Mouse (Mus musculus): Measurements from ENCODE around the gene Map3k20. TPM values are rescaled to one million over a fixed set of nuclear protein-coding genes. Genes with fewer than 3 reads are reported as not detected.
A peak's percentile ranks its signal among the peaks of the same experiment; 100 is the strongest.

Map3k20 gene
- polyA plus RNA-seq (2012; rRNA removed) = 5.3 and 6.0 TPM in 2 replicates

DNA sequence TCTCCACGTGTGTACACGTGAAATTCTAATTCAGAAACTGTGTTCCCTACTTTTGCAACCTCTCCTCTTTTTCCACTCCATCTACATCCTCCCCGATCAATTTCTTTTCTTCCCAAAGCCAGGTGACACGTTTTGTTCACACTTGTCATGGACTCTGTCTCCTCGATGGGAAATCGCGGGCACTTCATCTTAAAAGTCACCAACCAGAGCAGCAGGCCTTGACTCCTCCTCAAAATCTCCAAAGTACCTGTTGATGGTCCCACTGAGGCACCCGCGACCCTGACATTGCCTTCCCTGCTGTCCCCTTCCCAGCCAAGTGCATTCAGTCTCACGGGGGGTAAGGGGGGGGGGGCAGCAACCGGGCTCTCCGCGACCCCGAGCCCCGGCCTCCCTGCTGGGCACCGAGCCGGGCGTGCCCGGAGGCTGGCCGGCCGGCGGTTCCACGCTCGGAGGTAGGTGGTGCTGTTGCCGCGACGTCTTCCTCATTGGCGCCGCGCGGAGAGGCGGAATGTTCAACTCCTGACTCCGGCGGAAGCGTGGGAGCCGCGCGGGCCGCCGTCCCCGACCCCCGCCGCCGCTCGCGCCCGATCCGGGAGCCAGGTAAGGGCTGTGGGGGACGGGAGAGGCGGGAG lies at the start of gene Map3k20:
TSS of gene Map3k20 (plus strand) at position 382 of the 632 bp plus-strand sequence.
- TF ChIP-seq POLR2A (IDR thresholded peaks at IDR 0.05; ENCODE audit: low read depth, low read length) (no peak; the same call in 1 of the 2 replicates), CTCF (IDR thresholded peaks at IDR 0.05; ENCODE audit: extremely low read depth, insufficient read length, insufficient replicate concordance, low read depth, low read length) (peak; percentile 22; the same call in 1 of the 2 replicates)
- Histone ChIP-seq H3K27me3 (ENCODE audit: control insufficient read depth, insufficient read depth, low read length) (0 out of 2 replicates have a peak, but pooled peaks cover 4% of the 10 kb centered on the region), H3K36me3 (ENCODE audit: control insufficient read depth, insufficient read depth, low read length) (no peaks in the 10 kb centered on the region), H3K4me1 (ENCODE audit: control insufficient read depth, insufficient read depth, insufficient read length, low read length) (peaks cover 10% of the 10 kb centered on the region), H3K27ac (ENCODE audit: insufficient read depth, low read depth, low read length) (peak within 1 kb of the TSS; percentile 41), H3K4me3 (ENCODE audit: low read depth, low read length) (peak within 1 kb of the TSS; percentile 99)
- 3% methylated on average over 45 of the region's 50 CpGs for WGBS

DNA sequence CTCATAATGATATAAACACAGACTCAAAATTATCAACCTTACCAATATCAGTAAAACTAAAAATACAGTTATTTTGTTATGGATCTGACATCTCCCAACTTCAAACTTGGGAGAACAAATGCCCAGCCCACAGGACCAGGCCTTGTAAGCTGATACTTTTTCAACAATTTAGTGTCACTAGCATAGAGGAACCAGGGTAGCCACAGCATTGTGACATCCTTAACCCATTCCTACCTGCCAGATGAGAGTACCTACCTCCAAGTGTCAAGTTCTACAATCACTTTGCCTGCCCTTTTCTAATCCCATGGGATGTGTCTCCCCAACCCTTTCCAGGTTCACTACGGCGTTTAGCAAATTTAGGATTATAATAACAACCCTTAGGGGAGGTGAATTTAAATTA lies 47.0 kb upstream of the Map3k20 start:
- Histone ChIP-seq H3K4me3 (ENCODE audit: low read depth, low read length) (no peak overlapping the region), H3K36me3 (ENCODE audit: control insufficient read depth, insufficient read depth, low read length) (no peaks in the 10 kb centered on the region), H3K27me3 (ENCODE audit: control insufficient read depth, insufficient read depth, low read length) (no peaks in the 10 kb centered on the region), H3K27ac (ENCODE audit: insufficient read depth, low read depth, low read length) (no peak overlapping the region), H3K4me1 (ENCODE audit: control insufficient read depth, insufficient read depth, insufficient read length, low read length) (peaks cover 7% of the 10 kb centered on the region; the same call in 1 of the 2 replicates)
- TF ChIP-seq CTCF (IDR thresholded peaks at IDR 0.05; ENCODE audit: extremely low read depth, insufficient read length, insufficient replicate concordance, low read depth, low read length) = no peak
- no peak for TF ChIP-seq POLR2A (IDR thresholded peaks at IDR 0.05; ENCODE audit: low read depth, low read length)
- WGBS = 93% methylated on average over 2 of the region's 2 CpGs

DNA sequence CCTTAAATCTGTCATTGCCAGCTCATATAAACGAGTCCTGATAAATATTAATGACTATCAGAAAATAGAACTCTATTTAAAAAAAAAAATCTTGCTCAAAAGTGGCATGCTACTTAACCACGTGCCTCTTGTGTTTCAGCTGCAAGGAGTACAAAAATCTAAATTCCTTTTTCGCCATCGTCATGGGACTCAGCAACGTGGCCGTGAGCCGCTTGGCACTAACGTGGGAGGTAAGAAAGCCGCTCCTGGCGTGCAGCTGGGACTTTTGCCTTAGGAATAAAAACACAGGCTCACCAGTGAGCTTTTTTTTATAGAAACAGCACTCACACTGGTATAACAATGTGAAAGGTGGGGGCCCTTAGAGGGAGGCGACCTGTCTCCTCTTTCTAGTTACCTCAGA lies 46.5 kb upstream of the Map3k20 start:
- 84% methylated on average over 11 of the region's 11 CpGs for WGBS

DNA sequence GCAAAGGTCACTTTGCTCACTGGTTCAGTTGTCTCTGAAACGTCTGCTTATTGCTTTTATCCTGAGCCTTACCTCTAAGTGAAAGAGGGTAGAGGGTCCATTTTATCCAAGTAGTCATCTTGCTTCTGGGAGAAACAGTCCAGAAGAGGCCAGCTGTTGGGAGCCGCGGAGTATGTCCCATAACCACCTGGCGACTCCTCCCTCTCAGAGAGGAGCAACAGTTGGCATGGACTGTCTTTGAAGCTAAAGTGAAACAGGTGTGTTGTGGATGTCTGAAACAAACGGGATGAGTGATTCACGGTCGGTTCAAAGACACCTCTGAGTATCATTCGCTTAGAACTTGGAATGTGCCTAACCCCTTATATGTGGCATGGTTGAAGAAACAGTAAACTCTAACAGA lies 46.0 kb upstream of the Map3k20 start:
- peaks cover 8% of the 10 kb centered on the region for H3K4me1 ChIP-seq (ENCODE audit: control insufficient read depth, insufficient read depth, insufficient read length, low read length)
- no peaks in the 10 kb centered on the region for H3K27me3 ChIP-seq (ENCODE audit: control insufficient read depth, insufficient read depth, low read length)
- no peak for TF ChIP-seq POLR2A (IDR thresholded peaks at IDR 0.05; ENCODE audit: low read depth, low read length)
- no peak for TF ChIP-seq CTCF (IDR thresholded peaks at IDR 0.05; ENCODE audit: extremely low read depth, insufficient read length, insufficient replicate concordance, low read depth, low read length)
- H3K36me3 ChIP-seq (ENCODE audit: control insufficient read depth, insufficient read depth, low read length) = no peaks in the 10 kb centered on the region
- H3K4me3 ChIP-seq (ENCODE audit: low read depth, low read length) = no peak overlapping the region
- no peak overlapping the region for H3K27ac ChIP-seq (ENCODE audit: insufficient read depth, low read depth, low read length)
- WGBS = 58% methylated on average over 8 of the region's 8 CpGs

More for the DNA sequence above, 46.5 kb upstream of the Map3k20 start:
- Histone ChIP-seq H3K4me1 (ENCODE audit: control insufficient read depth, insufficient read depth, insufficient read length, low read length) (peaks cover 8% of the 10 kb centered on the region; the same call in 1 of the 2 replicates), H3K27ac (ENCODE audit: insufficient read depth, low read depth, low read length) (no peak overlapping the region), H3K36me3 (ENCODE audit: control insufficient read depth, insufficient read depth, low read length) (no peaks in the 10 kb centered on the region), H3K27me3 (ENCODE audit: control insufficient read depth, insufficient read depth, low read length) (no peaks in the 10 kb centered on the region), H3K4me3 (ENCODE audit: low read depth, low read length) (no peak overlapping the region)
- TF ChIP-seq POLR2A (IDR thresholded peaks at IDR 0.05; ENCODE audit: low read depth, low read length) (no peak), CTCF (IDR thresholded peaks at IDR 0.05; ENCODE audit: extremely low read depth, insufficient read length, insufficient replicate concordance, low read depth, low read length) (no peak)

DNA sequence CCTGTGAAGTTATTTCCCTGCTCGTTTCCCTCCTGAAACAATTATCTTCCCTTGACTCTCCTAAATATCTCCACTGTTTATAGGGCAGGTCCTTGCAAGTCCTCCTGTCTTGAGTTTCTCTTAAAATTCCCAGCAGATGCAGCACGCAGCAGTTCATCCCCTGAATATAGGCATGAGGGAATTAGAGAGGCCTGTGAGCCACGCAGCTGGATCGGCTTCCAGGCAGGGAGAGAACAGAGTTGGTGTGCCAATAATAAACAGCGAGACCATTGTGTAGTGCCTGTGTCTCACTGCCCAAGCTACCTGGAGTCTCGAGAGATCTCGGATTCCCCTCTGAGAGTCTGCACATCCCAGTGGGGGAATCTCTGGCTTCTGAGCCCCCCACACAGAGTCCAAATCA lies 45.4 kb upstream of the Map3k20 start:
- Histone ChIP-seq H3K27ac (ENCODE audit: insufficient read depth, low read depth, low read length) (no peak overlapping the region), H3K27me3 (ENCODE audit: control insufficient read depth, insufficient read depth, low read length) (no peaks in the 10 kb centered on the region), H3K4me3 (ENCODE audit: low read depth, low read length) (no peak overlapping the region), H3K36me3 (ENCODE audit: control insufficient read depth, insufficient read depth, low read length) (no peaks in the 10 kb centered on the region), H3K4me1 (ENCODE audit: control insufficient read depth, insufficient read depth, insufficient read length, low read length) (peaks cover 8% of the 10 kb centered on the region)
- TF ChIP-seq POLR2A (IDR thresholded peaks at IDR 0.05; ENCODE audit: low read depth, low read length) (no peak), CTCF (IDR thresholded peaks at IDR 0.05; ENCODE audit: extremely low read depth, insufficient read length, insufficient replicate concordance, low read depth, low read length) (no peak)
- WGBS = 87% methylated on average over 7 of the region's 7 CpGs

DNA sequence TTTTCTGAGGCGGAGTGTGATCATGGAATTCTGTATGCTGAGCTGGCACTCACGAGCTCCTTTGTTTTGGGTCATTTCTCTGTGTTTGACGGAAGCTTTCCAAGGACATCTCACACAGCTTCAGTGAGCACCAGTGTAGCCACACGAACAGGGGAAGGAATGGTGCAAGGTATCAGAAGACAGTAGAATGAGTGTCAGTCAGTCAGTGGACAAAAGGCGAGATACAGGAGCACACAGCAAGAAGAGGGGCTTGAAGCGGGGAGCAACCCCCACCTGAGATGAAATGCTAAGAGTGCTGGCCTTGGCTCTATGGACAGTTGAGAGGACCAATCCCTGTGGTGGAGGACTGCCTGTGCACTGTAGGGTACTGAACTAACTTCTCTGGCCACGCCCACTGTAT lies 44.7 kb upstream of the Map3k20 start:
- no peaks in the 10 kb centered on the region for H3K36me3 ChIP-seq (ENCODE audit: control insufficient read depth, insufficient read depth, low read length)
- no peak overlapping the region for H3K4me3 ChIP-seq (ENCODE audit: low read depth, low read length)
- peaks cover 8% of the 10 kb centered on the region for H3K4me1 ChIP-seq (ENCODE audit: control insufficient read depth, insufficient read depth, insufficient read length, low read length)
- H3K27me3 ChIP-seq (ENCODE audit: control insufficient read depth, insufficient read depth, low read length) = no peaks in the 10 kb centered on the region
- no peak overlapping the region for H3K27ac ChIP-seq (ENCODE audit: insufficient read depth, low read depth, low read length)
- WGBS = 91% methylated on average over 7 of the region's 7 CpGs
- TF ChIP-seq CTCF (IDR thresholded peaks at IDR 0.05; ENCODE audit: extremely low read depth, insufficient read length, insufficient replicate concordance, low read depth, low read length) (no peak), POLR2A (IDR thresholded peaks at IDR 0.05; ENCODE audit: low read depth, low read length) (no peak)

DNA sequence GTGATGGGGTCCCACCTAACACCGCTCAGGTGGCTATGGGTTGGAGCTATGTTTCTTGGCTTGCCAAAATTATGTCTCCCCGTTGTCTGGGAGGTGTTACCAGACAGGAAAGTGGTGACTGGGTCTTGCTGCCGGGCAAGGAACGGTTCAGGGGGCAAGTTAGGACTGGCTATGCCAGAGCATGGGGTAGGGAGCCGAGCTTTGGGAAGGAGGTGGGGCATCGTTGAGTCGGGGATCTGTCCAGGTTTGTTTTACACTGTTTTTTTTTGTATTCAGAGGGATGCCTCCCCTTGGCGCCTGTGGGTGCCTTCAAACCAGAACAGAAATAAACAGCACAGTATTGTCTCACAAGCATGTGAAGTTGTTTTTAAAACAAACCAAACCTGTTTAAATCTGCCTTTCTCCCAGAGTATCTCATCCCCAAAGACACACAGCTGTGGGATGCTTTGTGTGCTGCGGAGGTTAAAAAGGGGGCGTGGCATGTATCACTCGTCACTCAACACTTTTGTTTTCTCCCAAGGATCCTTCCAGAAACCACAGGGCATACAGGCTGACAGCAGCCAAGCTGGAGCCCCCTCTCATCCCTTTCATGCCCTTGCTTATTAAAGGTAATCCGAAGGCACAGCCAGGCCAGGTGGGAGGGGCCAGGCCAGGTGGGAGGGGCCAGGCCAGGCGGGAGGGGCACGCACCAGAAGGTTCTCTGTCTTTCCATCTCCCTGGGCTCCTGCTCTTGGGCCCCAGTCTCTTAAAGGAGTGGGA lies 43.5 kb upstream of the Map3k20 start:
- Histone ChIP-seq H3K4me3 (ENCODE audit: low read depth, low read length) (peak overlapping the region; percentile 50), H3K4me1 (ENCODE audit: control insufficient read depth, insufficient read depth, insufficient read length, low read length) (peaks cover 8% of the 10 kb centered on the region), H3K36me3 (ENCODE audit: control insufficient read depth, insufficient read depth, low read length) (no peaks in the 10 kb centered on the region), H3K27me3 (ENCODE audit: control insufficient read depth, insufficient read depth, low read length) (no peaks in the 10 kb centered on the region), H3K27ac (ENCODE audit: insufficient read depth, low read depth, low read length) (no peak overlapping the region)
- TF ChIP-seq POLR2A (IDR thresholded peaks at IDR 0.05; ENCODE audit: low read depth, low read length) (no peak), CTCF (IDR thresholded peaks at IDR 0.05; ENCODE audit: extremely low read depth, insufficient read length, insufficient replicate concordance, low read depth, low read length) (no peak)
- 55% methylated on average over 14 of the region's 14 CpGs for WGBS
